Mouse (Mus musculus): ENCODE measurements around the gene Lmntd1. TPM values are rescaled to one million over a fixed set of nuclear protein-coding genes. Genes with fewer than 3 reads are reported as not detected.

Gene Lmntd1
- polyA plus RNA-seq, 1 experiment, result not detected

DNA sequence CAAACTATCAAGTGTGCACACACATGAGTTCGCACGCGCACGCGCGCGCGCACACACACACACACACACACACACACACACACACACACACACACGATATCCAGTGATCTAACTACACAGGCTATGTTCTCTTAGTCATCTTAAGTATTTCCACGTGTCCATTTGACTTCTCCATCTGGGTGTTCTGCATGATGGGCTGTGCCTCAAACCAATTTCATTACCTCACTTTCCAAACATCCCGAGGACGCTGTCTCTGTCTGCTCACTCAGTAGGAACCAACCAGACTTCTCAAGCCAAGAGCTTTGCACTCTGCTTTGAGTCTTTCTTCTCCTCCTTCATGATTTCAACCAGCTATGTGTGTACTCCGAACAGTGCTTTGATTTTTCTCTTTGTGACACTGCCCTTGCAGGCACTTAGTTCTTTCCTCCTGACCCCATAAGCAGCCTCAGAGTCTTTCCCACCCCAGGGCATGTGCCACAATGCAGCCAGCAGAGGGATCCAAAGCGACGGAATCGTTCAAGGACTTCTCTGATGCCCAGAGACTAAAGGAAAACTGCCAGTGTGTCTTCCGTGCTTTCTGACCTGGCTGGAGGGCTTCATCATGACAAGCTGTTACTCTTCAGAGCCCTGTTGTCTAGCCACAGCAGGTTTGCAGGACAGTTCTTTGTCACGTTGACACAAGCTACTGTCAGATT is 172.6 kb downstream of the Lmntd1 start:
- Histone ChIP-seq H3K4me3 (ENCODE audit: insufficient read depth, low read depth, low read length) (no peak overlapping the region), H3K4me1 (ENCODE audit: control insufficient read depth, insufficient read depth, low read length) (peaks cover 3% of the 10 kb centered on the region; the same call in 1 of the 2 replicates), H3K27ac (ENCODE audit: insufficient read depth, low read depth, low read length) (no peak overlapping the region)
- TF ChIP-seq CTCF (IDR thresholded peaks at IDR 0.05; ENCODE audit: insufficient read depth, low read depth, low read length) (peak; percentile 75), POLR2A (IDR thresholded peaks at IDR 0.05; ENCODE audit: insufficient read depth, low read depth, low read length) (no peak)
- WGBS, result 70% methylated on average over 18 of the region's 18 CpGs

- TF ChIP-seq CTCF (IDR thresholded peaks at IDR 0.05; ENCODE audit: insufficient read depth, low read depth, low read length) (no peak), POLR2A (IDR thresholded peaks at IDR 0.05; ENCODE audit: insufficient read depth, low read depth, low read length) (no peak)
- WGBS, result 96% methylated on average over 5 of the region's 5 CpGs
- no peak overlapping the region for H3K4me3 ChIP-seq (ENCODE audit: insufficient read depth, low read depth, low read length)
- no peak overlapping the region for H3K27ac ChIP-seq (ENCODE audit: insufficient read depth, low read depth, low read length)
- H3K4me1 ChIP-seq (ENCODE audit: control insufficient read depth, insufficient read depth, low read length), result no peaks in the 10 kb centered on the region
These were observed 175.3 kb downstream of the Lmntd1 start for GRCm38 (mm10) chr6:145438851-145439250.

DNA sequence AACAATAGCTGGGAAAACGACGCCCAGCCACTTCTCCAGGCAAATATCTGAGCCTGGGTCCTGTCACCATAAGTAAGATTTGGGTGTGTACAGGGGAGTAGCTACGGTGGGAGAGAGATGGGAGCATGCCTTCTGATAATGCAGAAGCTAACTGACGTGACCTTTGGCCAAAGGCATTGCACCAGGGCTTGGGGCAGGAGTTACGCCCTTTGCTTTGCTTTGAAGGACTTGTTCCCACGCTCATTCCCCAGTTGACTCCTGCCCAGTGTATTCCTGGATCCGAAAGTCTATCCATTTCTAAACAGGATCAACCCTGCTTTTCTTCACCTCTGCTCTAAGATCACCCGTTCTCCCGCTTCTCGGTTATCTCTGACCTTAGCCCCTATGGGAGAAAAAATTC is 178.4 kb downstream of the Lmntd1 start:
- no peak overlapping the region for H3K27ac ChIP-seq (ENCODE audit: insufficient read depth, low read depth, low read length)
- H3K4me1 ChIP-seq (ENCODE audit: control insufficient read depth, insufficient read depth, low read length), result peaks cover 5% of the 10 kb centered on the region
- H3K4me3 ChIP-seq (ENCODE audit: insufficient read depth, low read depth, low read length), result no peak overlapping the region
- WGBS, result 92% methylated on average over 10 of the region's 10 CpGs
- TF ChIP-seq POLR2A (IDR thresholded peaks at IDR 0.05; ENCODE audit: insufficient read depth, low read depth, low read length) (no peak), CTCF (IDR thresholded peaks at IDR 0.05; ENCODE audit: insufficient read depth, low read depth, low read length) (no peak)

- H3K4me3 ChIP-seq (ENCODE audit: insufficient read depth, low read depth, low read length), result no peak overlapping the region
- H3K4me1 ChIP-seq (ENCODE audit: control insufficient read depth, insufficient read depth, low read length), result peaks cover 5% of the 10 kb centered on the region
- WGBS, result 86% methylated on average over 1 of the region's 1 CpGs
- H3K27ac ChIP-seq (ENCODE audit: insufficient read depth, low read depth, low read length), result no peak overlapping the region
- TF ChIP-seq POLR2A (IDR thresholded peaks at IDR 0.05; ENCODE audit: insufficient read depth, low read depth, low read length), result no peak
- TF ChIP-seq CTCF (IDR thresholded peaks at IDR 0.05; ENCODE audit: insufficient read depth, low read depth, low read length), result no peak
These were observed 179.0 kb downstream of the Lmntd1 start for GRCm38 (mm10) chr6:145435156-145435555.

GRCm38 (mm10) chr6:145433897-145434296 is 180.2 kb downstream of the Lmntd1 start:
- H3K4me1 ChIP-seq (ENCODE audit: control insufficient read depth, insufficient read depth, low read length), result peaks cover 5% of the 10 kb centered on the region
- no peak for TF ChIP-seq POLR2A (IDR thresholded peaks at IDR 0.05; ENCODE audit: insufficient read depth, low read depth, low read length)
- no peak for TF ChIP-seq CTCF (IDR thresholded peaks at IDR 0.05; ENCODE audit: insufficient read depth, low read depth, low read length)
- no peak overlapping the region for H3K27ac ChIP-seq (ENCODE audit: insufficient read depth, low read depth, low read length)
- no peak overlapping the region for H3K4me3 ChIP-seq (ENCODE audit: insufficient read depth, low read depth, low read length)
- 85% methylated on average over 8 of the region's 8 CpGs for WGBS

- Histone ChIP-seq H3K4me3 (ENCODE audit: insufficient read depth, low read depth, low read length) (no peak overlapping the region), H3K4me1 (ENCODE audit: control insufficient read depth, insufficient read depth, low read length) (peaks cover 5% of the 10 kb centered on the region), H3K27ac (ENCODE audit: insufficient read depth, low read depth, low read length) (no peak overlapping the region)
- TF ChIP-seq CTCF (IDR thresholded peaks at IDR 0.05; ENCODE audit: insufficient read depth, low read depth, low read length) (no peak), POLR2A (IDR thresholded peaks at IDR 0.05; ENCODE audit: insufficient read depth, low read depth, low read length) (no peak)
- 91% methylated on average over 11 of the region's 11 CpGs for WGBS
These were observed 181.1 kb downstream of the Lmntd1 start for GRCm38 (mm10) chr6:145432711-145433708.

DNA sequence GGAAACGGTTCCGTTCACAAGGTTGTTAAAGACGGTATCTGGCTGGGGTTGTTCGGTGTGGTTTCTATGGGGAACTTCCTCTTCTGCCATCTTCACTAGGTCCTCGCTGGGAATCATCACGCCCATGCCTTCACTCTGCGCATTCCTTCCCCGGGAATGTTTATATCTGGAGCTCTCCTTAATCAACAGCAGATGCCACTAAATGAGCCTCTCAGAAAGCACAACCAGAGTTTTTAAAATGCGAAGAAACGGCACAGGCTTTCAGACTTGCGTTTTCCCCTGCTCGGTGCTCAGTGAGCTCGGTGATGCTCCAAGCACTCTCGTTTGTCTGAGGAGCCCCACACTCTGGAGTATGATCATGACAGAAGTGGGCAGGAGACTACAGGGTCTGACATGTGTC is 182.4 kb downstream of the Lmntd1 start:
- Histone ChIP-seq H3K4me3 (ENCODE audit: insufficient read depth, low read depth, low read length) (no peak overlapping the region), H3K4me1 (ENCODE audit: control insufficient read depth, insufficient read depth, low read length) (peaks cover 5% of the 10 kb centered on the region), H3K27ac (ENCODE audit: insufficient read depth, low read depth, low read length) (no peak overlapping the region)
- TF ChIP-seq POLR2A (IDR thresholded peaks at IDR 0.05; ENCODE audit: insufficient read depth, low read depth, low read length) (no peak), CTCF (IDR thresholded peaks at IDR 0.05; ENCODE audit: insufficient read depth, low read depth, low read length) (no peak)
- 55% methylated on average over 14 of the region's 14 CpGs for WGBS

- no peak for TF ChIP-seq POLR2A (IDR thresholded peaks at IDR 0.05; ENCODE audit: insufficient read depth, low read depth, low read length)
- TF ChIP-seq CTCF (IDR thresholded peaks at IDR 0.05; ENCODE audit: insufficient read depth, low read depth, low read length), result no peak
- peaks cover 8% of the 10 kb centered on the region for H3K4me1 ChIP-seq (ENCODE audit: control insufficient read depth, insufficient read depth, low read length)
- H3K27ac ChIP-seq (ENCODE audit: insufficient read depth, low read depth, low read length), result no peak overlapping the region
- WGBS, result 90% methylated on average over 15 of the region's 15 CpGs
- H3K4me3 ChIP-seq (ENCODE audit: insufficient read depth, low read depth, low read length), result no peak overlapping the region
These were observed 186.7 kb downstream of the Lmntd1 start for GRCm38 (mm10) chr6:145427411-145427810.

DNA sequence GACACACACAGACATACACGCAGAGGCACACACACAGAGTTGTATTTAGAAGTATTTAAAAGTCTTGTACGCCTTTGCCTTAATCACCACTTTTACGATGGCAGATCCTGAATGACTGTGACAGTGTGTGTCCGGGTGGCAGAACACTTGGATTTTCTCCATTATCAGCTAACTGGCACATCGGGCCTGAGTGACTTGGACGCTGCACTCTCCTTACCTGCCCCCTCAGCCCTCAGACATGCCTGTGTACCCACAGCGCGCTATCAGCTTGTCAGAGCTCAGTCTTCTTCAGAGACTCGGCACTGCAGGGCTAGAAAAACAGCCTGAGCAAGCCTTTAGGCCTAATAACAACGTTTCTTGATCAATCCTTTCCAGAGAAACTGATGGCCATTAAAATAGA is 187.6 kb downstream of the Lmntd1 start:
- 67% methylated on average over 10 of the region's 10 CpGs for WGBS
- Histone ChIP-seq H3K4me1 (ENCODE audit: control insufficient read depth, insufficient read depth, low read length) (peaks cover 5% of the 10 kb centered on the region), H3K4me3 (ENCODE audit: insufficient read depth, low read depth, low read length) (no peak overlapping the region), H3K27ac (ENCODE audit: insufficient read depth, low read depth, low read length) (no peak overlapping the region)
- TF ChIP-seq POLR2A (IDR thresholded peaks at IDR 0.05; ENCODE audit: insufficient read depth, low read depth, low read length) (no peak), CTCF (IDR thresholded peaks at IDR 0.05; ENCODE audit: insufficient read depth, low read depth, low read length) (no peak)

Data from olfactory bulb, adult 2 months (tissue).